Mouse (Mus musculus): Measurements from ENCODE around the gene Pinlyp. TPM values are rescaled to one million over a fixed set of nuclear protein-coding genes. Genes with fewer than 3 reads are reported as not detected.
"Not testable (repeated sequence)": the region's sequence is repeated elsewhere in the genome, so short reads cannot be mapped to it uniquely, and the experiment has no call there.

The Pinlyp gene
- total RNA-seq, 2 experiments from 2014 or later, result not detected

DNA sequence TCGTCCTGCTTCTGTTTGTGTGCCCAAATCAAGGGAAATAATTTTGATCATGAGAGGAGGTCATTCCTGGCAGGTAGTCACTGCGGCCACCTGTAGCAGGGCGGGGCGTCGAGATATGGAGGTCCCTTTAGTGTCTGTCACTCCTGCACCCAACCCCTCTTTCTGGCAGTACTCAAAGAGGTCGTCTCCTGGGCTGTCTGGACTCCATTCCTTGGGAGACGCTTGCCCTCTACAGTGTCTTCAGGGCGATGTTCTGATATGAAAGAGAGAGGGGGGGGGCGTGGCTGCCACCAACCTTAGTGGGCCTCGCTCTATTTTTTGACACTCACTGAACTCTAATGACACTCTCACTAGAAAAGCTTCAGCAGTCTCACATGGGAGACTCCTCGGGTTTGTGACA is 16.3 kb downstream of the Pinlyp start:
- ATAC-seq (replicated peaks; ENCODE audit: low FRiP score, poor library complexity, severe bottlenecking), result no peak

DNA sequence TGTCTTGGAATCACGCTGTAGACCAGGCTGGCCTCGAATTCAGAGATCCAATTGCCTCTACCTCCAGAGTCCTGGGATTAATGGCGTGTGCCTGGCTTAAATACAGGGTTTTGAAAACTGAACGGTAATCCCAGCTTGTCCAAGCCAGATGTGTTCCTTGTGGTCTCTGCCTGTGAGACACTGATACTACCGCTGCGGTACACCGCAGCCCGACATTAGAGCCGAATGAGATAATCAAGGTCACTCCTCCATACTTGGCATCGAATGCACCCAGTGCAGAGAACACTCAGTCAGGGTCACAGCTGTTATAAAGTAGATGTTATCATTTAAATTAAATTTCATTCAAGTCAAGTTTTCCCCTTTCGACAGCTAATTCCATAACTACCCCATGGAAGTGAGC is 17.1 kb downstream of the Pinlyp start:
- no peak for ATAC-seq (replicated peaks; ENCODE audit: low FRiP score, poor library complexity, severe bottlenecking)

DNA sequence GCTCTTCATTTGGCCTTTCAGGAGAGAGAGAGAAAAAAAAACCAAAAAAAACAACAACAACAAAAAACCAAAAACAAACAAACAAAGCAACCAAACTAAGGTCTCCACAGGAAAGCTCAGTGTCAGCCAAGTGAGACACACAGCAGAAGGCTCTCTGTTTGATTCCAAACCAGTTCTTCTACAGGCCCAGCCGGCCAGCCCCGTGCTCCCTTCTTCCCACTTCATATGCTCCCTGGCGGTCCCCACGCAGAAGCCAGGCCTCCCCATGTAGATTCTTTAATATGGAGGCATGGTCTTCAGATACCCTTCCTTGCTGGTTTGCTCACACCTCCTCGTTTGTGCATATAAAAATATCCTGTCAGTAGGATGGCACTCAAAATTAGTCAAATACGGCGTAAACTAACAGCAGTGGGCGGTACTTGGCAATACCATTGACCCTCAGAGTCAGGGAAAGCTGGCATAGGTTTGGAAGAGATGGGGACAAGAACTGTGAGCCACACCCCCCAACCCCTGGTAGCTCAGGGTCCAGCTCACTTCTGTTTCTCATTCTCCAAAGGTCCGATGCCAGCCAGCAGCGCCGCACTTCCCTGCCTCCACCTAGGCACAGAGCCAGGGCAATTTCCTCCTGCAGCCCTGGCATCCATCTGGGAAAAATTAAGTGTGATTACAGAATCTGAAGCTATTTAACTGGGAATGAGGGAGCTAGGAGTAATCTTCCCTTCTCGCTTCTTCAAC is 20.1 kb downstream of the Pinlyp start:
- no peak for ATAC-seq (replicated peaks; ENCODE audit: low FRiP score, poor library complexity, severe bottlenecking)

DNA sequence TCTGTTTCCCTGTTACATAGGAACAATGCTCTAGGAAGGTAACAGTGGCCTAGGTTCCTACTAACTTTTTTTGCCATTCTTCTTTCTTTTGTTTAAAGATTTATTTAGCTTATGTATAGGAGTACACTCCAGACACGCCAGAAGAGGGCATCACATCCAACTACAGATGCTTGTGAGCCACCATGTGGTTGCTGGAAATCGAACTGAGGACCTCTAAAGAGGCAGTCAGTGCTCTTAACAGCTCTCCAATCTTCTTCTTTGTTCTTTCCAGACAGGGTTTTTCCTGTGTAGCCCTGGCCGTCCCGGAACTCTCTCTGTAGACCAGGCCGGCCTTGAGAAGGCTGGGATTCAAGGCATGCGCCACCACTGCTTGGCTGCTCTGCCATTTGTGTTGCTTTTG is 20.9 kb downstream of the Pinlyp start:
- ATAC-seq (replicated peaks; ENCODE audit: low FRiP score, poor library complexity, severe bottlenecking), result no peak

DNA sequence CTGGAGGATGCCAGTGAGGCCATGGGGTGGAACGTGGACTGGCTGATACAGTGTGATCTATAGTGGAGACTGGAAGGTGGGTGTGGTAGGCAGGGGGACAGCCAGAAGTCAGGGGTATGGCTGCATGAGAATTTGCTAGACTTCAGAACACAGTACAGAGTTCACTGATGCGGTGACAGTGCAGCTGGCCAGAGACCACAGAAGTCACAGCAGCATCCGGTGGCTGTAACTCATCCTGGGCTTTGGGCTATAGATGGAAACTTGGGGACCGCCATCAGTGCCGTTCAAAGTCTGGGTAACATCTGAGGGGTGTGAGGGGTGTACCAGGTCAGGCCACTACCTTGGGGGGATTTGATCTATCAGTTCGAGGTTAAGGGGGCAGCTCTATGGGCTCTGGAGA is 22.2 kb downstream of the Pinlyp start:
- no peak for ATAC-seq (replicated peaks; ENCODE audit: low FRiP score, poor library complexity, severe bottlenecking)

DNA sequence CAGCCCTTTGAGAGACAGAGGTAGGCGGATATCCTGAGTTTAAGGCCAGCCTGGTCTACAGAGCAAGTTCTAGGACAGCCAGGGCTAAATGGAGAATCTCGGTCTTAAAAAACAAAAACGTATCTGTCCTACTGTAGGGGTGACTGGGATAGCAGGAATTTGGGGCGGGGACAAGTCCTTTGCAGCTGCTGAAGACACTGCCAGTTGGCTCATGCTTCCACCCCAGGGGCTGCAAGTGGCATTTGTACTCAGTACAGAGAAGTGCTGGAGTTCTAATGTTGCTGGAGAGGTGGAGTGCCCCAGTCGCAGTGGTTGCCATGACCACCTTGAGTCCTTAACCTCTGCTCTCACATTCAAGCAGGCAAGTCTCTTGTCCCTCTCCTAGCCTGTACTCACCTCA is 23.1 kb downstream of the Pinlyp start:
- ATAC-seq (replicated peaks; ENCODE audit: low FRiP score, poor library complexity, severe bottlenecking), result no peak

DNA sequence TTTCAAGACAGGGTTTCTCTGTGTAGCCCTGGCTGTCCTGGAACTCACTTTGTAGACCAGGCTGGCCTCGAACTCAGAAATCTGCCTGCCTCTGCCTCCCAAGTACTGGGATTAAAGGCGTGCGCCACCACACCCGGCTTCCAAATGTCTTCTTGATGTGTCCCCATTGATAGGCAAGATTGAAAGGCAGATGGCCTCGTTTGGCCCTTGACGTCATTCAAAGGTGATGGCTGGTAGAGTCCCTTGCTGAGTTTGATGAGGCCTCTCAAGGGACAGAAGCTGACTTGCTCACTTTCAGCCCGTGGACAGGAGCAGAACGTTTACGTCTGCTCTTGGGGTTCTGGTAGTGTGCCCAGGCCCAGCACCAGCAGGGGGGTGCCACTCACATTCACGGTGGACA is 25.9 kb downstream of the Pinlyp start:
- not testable (repeated sequence) for ATAC-seq (replicated peaks; ENCODE audit: low FRiP score, poor library complexity, severe bottlenecking)

DNA sequence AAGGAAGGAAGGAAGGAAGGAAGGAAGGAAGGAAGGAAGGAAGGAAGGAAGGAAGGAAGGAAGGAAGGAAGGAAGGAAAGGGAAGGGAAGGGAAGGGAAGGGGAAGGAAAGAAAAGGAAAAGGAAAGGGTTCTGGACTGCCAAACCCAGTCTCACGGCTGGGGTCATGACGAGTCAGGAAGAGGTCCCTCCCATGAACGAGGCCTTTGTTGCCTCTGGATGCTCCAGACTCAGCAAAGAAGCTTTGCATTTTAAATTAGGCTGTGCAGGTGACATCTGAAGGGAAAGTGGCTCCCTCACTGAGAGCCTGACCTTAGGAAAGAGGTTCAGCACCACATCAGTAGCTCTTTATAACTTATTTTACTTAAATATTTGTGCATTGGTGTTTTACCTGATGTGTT is 26.8 kb downstream of the Pinlyp start:
- no peak for ATAC-seq (replicated peaks; ENCODE audit: low FRiP score, poor library complexity, severe bottlenecking)

DNA sequence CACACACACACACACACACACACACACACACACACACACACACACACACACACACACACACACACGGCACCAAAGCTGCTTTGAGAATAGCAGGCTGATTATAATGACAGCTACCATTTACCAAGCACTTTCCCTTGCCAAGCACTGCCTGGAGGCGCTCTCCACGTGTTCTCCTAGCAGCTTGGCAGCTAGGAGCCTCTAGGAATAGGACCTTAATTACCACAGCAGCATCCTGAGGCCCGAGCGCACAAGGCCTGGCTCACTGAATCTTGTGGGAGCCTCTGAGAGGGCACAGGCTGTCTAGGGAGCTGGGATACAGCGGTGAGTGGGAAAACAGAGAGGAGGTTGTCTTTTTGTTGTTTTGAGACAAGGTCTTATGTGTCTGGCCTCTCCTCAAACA is 28.3 kb downstream of the Pinlyp start:
- ATAC-seq (replicated peaks; ENCODE audit: low FRiP score, poor library complexity, severe bottlenecking), result no peak

DNA sequence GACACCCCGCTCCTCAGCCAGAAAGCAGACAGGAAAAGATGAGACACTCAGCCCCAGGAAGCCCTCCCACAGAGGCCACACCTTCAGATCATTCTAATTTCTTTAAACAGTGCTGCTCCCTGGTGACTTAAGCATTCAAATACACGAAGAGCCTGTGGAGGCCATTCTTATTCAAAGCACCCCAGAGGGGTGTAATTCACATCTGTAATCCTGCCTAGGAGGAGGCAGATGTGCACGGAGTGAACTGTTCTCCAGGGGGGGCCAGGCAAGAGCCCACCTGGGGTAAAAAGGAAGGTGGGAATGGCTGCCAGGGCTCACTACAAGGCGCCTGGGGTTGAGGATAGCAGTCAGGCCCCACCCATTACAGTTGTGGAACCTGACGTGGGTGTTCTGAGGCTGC is 28.8 kb downstream of the Pinlyp start:
- ATAC-seq (replicated peaks; ENCODE audit: low FRiP score, poor library complexity, severe bottlenecking), result no peak

DNA sequence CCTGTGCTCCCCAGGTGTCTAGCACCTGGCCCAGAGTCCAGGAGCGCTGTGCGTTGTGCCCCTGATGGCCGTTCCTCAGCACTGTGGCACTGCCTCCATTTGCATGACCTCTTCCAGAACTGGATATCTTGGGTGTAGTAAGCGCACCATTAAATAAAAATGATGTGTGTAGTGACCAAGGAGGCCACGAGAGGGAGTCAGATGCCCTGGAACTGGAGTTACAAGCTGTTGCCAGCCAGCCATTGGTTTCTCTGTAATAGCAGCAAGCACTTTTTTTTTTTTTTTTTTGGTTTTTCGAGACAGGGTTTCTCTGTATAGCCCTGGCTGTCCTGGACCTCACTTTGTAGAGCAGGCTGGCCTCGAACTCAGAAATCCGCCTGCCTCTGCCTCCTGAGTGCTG is 29.6 kb downstream of the Pinlyp start:
- ATAC-seq (replicated peaks; ENCODE audit: low FRiP score, poor library complexity, severe bottlenecking), result not testable (repeated sequence)

DNA sequence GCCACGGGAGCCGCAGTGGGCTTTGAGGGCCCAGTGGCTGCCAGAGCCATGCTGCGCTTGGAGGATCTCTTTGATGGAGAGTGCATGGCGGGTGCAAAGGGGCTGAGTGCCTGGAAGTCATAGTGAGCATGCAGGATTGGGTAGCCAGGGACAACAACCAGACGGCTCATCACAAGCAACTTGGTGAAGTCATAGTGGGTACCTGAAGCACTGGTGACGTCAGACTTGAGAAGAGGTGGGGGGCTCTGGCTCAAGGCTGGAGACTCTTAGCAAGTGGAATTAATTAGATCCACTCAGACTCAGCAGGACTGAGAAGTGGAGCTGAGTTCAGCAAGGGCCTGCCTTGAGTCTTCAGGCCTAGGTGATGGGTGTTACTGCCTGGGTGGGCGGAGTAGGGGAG is 33.6 kb downstream of the Pinlyp start, which contains the start of gene AC161166.1:
Gene AC161166.1, minus strand, starts transcription at position 101 of the 400 bp plus-strand sequence.
- ATAC-seq (replicated peaks; ENCODE audit: low FRiP score, poor library complexity, severe bottlenecking), result no peak

DNA sequence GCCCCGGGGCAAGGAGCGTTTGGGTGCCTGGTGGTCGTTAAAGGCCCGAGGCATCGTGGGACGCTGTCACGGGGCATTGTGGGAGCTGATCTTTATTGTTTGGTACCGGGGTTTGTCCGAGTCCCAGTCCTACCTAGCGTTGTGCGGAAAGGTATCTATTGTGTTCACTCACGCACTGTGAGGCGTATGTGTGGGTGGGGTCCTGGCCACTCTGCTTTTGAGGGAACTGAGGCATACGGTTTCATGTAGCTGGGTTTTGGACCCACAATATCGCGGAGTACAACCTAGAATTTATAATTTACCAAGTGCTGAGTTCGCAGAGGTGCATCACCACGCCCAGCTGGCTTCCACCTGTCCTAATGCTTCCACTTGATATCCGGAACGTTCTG is 38.2 kb downstream of the Pinlyp start:
- ATAC-seq (replicated peaks; ENCODE audit: low FRiP score, poor library complexity, severe bottlenecking), result 0 out of 2 replicates have a peak, but pooled peaks have one; percentile 18

DNA sequence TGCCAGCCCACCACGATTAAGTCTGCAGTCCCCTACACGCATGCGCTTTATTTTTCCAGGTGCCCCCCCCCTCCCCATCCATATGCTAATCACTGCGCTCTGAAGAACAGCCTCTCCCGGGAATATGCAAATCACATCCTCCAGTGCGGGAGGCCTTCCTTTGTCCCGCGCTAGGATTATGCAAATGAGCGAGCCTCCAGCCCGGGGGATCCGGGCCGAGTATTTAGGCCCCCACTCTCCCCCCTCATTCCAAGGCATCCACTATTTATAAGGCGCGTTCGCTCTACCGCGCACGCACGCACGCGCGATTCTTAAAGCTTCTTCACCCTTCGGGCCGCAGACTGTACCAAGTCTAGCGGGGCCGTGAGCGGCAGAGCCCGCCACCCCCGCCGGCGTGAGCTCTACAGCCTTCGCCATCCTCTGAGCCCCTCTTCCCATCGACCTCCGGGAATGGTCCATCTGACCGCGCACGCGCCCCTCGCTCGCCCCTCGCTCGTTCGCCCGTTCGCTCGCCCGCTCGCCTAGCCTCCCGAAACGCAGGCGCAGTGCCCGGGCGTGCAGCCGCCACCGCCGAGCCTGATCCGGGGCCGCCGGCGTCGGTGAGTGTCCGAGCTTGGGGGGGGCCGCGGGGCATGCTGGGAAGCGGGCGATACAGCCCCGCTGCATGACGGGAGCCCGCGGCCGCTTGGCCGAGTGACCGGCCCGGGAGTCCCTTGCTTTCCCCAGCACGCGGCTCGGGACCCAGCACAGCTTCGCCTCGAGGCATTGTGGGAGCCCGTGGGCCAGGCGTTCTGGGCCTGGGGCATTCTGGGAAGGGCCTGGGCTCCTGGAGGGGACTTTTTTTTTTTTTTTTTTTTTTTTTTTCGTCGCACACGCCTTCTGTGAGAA is 38.8 kb downstream of the Pinlyp start, which contains the start of gene Zfp428:
Gene Zfp428, plus strand, starts transcription at position 169 of the 888 bp plus-strand sequence.
- ATAC-seq (replicated peaks; ENCODE audit: low FRiP score, poor library complexity, severe bottlenecking), result peak; percentile 61; the same call in 1 of the 2 replicates

DNA sequence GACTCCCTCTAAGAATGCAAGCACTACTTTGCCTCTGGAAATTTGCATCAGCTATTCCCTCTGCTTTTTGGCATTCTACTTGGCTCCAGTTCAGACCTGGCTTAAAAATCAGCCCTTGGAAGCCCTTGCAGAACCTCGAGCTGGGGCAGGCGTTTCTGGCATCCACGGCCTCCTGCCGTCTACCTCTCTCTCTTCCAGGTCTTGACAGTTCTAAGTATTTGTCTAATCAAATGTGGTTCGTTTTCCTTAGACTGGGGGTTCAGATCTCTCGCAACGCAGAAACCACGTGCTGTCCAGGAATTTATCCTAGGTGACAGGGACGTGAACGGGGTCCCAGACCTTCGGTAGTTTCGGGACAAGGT is 39.5 kb downstream of the Pinlyp start:
- no peak for ATAC-seq (replicated peaks; ENCODE audit: low FRiP score, poor library complexity, severe bottlenecking)

DNA sequence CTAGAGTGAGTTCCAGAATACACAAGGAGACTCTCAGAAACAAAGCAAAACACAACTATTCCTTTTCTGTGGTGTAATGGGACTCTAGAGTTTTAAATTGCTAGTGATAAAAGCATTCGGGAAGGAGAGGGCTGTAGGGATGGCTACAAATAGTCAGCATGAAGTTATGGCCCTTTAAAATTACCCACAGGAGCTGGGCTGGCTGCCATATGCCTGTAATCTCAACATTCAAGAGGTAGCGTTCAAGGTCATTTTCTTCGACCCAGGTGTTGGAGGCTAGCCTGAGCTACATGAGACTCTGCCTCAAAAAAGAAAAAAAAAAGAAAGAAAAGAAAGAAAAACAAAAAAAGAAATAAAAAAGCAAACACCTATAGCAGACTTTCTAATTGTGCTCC is 39.9 kb downstream of the Pinlyp start:
- no peak for ATAC-seq (replicated peaks; ENCODE audit: low FRiP score, poor library complexity, severe bottlenecking)

DNA sequence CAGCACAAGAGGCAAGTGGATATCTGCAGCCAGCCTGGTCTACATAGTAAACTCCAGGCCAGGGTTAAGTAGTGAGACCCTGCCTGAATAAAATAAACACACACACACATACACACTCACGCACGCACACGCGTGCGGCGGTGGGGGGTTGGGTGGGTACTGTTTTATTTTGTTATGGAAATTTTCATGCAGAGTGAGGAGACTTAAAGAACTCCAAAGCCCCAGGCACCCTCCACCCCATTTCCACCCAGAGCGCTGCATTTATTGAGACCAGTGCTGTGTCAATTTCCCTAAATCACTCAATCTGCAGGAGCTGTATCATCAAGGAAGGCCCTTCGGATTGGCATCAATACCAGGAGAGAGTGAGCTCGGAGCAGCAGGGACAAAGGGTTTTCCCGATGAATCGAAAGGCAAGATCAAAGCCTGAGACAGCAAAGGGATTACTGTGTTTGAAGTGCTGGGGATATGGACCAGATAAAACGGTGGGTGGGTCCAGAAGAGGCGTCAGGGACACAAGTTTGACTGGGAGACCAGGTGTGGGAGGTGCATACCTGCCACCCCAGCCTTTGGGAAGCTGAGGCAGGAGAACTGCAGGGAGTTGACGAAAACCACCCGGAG is 40.4 kb downstream of the Pinlyp start:
- ATAC-seq (replicated peaks; ENCODE audit: low FRiP score, poor library complexity, severe bottlenecking), result no peak

DNA sequence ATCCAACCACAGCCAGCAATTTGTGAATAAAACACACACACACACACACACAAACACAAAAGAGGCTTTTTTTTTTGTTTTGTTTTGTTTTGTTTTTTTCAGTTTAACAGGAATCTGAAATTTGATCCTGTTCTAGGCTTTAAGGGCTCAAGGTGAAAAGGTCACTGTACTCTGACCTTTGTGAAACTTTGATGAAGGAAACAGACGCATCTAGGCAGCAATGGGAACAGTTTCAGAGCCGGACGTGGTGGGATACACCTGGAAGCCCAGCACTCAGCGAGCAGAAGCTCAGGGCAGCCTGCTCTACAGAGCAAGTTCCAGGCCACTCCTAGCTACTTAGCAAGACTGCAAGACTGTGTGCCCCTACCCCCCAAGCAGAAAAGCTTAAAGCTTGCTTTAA is 41.0 kb downstream of the Pinlyp start:
- ATAC-seq (replicated peaks; ENCODE audit: low FRiP score, poor library complexity, severe bottlenecking), result no peak

DNA sequence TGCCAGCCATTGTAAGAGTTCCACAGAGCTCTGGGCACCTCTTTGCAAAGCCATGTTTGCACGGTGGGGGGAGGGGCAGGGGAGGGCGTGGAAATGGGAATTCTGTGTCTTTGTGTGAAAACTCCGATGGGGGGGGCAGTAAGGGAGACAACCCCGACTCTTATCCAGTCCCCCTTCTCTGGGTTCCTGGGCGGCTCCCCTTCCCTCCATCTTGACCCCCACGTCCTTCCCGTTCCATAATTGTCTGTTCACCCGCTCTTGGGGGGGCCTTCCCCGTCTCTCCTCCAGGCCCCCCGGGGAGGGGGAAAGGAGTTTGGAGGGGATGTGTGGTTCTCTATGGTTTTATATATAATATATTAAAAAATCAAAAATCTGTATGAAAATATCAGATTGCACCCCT is 41.9 kb downstream of the Pinlyp start:
- no peak for ATAC-seq (replicated peaks; ENCODE audit: low FRiP score, poor library complexity, severe bottlenecking)

DNA sequence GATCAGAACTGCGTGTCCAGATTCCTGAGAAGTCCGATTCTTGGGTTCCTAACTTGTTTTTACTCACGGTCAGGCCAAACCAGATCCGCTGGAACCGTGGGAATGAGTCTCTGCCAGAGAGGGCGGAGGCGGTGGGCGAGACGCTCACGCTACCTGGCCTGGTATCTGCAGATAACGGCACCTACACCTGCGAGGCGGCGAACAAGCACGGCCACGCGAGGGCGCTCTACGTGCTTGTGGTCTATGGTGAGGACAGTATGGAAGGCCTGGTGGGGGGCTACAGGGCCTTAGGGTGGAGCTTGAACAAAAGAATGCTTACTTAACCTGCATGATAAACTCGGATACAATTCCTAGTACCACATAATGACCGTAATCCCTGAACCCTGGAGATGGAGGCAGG is 44.4 kb downstream of the Pinlyp start:
- ATAC-seq (replicated peaks; ENCODE audit: low FRiP score, poor library complexity, severe bottlenecking), result no peak

DNA sequence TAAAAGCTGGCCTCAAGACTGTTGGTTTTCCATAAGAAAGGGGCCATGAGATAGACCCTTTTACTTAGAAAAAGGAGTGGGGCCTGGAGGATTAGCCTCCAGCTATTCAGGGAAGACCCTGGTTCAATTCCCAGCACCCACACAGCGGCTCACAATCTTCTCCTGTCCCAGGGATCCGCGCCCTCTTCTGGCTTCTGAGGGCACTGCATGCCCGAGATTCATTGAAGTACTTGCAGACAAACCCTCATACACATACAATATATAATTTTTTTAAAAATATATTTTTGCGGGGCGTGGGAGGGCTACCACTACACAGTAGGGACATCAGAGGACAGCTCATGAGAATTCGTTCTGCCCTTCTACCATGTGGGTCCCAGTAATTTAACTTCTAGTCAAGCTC is 45.0 kb downstream of the Pinlyp start:
- no peak for ATAC-seq (replicated peaks; ENCODE audit: low FRiP score, poor library complexity, severe bottlenecking)

Data from erythroblast, adult 5-6 weeks (primary cell).